Mouse (Mus musculus): ENCODE results near the gene Clstn2. TPM values are rescaled to one million over a fixed set of nuclear protein-coding genes. Genes with fewer than 3 reads are reported as not detected.

Clstn2 gene
- total and polyA plus RNA-seq, 3 experiments = not detected

DNA sequence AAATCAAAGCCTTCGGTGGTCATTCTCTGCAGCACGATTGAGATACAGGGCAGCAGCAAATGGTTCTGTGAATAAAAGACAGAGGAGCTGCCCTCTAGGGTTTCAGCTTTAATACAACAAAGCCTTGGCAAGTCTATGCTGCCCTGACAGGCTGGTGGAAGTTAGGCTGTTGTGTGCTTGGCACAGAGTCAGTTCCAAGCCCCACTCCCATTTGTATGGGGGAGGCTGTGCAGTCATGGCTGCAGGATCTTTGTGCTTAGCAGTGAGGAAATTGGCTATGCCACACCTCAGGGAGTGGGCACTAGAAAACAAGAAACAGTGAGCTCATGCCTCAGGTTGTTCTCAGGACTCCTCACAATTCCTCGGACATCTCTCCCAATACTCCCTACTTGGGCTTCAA, 384.6 kb downstream of the Clstn2 start:
- no peak for DNase-seq (ENCODE audit: extremely low read depth)
- no peaks in the 10 kb centered on the region for H3K27me3 ChIP-seq (replicated peaks)
- H3K36me3 ChIP-seq (replicated peaks in 1 of 2; ENCODE audit: control insufficient read depth in 1 of 2, insufficient read depth in 1 of 2, low read length in 1 of 2) = no peaks in the 10 kb centered on the region
- no peaks in the 10 kb centered on the region for H3K79me2 ChIP-seq (replicated peaks; ENCODE audit: control insufficient read depth, extremely low read depth, insufficient read depth, poor library complexity, severe bottlenecking)
- no peaks in the 10 kb centered on the region for H3K4me1 ChIP-seq (ENCODE audit: control insufficient read depth in 1 of 2, insufficient read depth in 2 of 2)
- in situ Hi-C loops (cut with MboI; ENCODE audit: low pct_ligation_motif_present, low pct_unique_long_range_greater_than_20kb, low sequenced_read_pairs) (no loop called here), dilution Hi-C loops (cut with MboI; ENCODE audit: extremely low pct_ligation_motif_present, extremely low pct_unique_long_range_greater_than_20kb, low sequenced_read_pairs) (no loop called here)
- H3K4me2 ChIP-seq (ENCODE audit: insufficient read depth, low read depth, poor library complexity, severe bottlenecking) = no peak overlapping the region
- H3K27ac ChIP-seq (ENCODE audit: insufficient read depth, low read depth) = no peak overlapping the region
- TF ChIP-seq GABPA (IDR thresholded peaks at IDR 0.05; ENCODE audit: insufficient replicate concordance, low read depth, low read length) = no peak
- no peak for TF ChIP-seq NELFE (IDR thresholded peaks at IDR 0.05; ENCODE audit: low read depth, low read length)
- no peak for TF ChIP-seq MYC (IDR thresholded peaks at IDR 0.05; ENCODE audit: low read depth, low read length)
- no peak for TF ChIP-seq CHD2 (IDR thresholded peaks at IDR 0.05; ENCODE audit: low read length)
- no peak for TF ChIP-seq BHLHE40 (IDR thresholded peaks at IDR 0.05; ENCODE audit: low read depth, low read length)
- no peak for TF ChIP-seq MXI1 (IDR thresholded peaks at IDR 0.05; ENCODE audit: low read depth, low read length)
- no peak for TF ChIP-seq SIN3A (IDR thresholded peaks at IDR 0.05; ENCODE audit: low read length)
- no peak for TF ChIP-seq MAX (IDR thresholded peaks at IDR 0.05; ENCODE audit: low read length)
- TF ChIP-seq POLR2A (IDR thresholded peaks at IDR 0.05; ENCODE audit: low read depth, low read length) = no peak
- no peak for TF ChIP-seq UBTF (IDR thresholded peaks at IDR 0.05; ENCODE audit: low read depth, low read length)
- no peak for TF ChIP-seq NRF1 (IDR thresholded peaks at IDR 0.05; ENCODE audit: low read depth, low read length)
- no peak for TF ChIP-seq ZKSCAN1 (IDR thresholded peaks at IDR 0.05; ENCODE audit: borderline replicate concordance, low read depth, low read length)
- TF ChIP-seq ZC3H11A (IDR thresholded peaks at IDR 0.05; ENCODE audit: low read depth, low read length) = no peak
- no peak for TF ChIP-seq CTCF (conservative IDR thresholded peaks at IDR 0.05 in 1 of 2, IDR thresholded peaks at IDR 0.05 in 1 of 2; ENCODE audit: low read depth in 2 of 2, low read length in 2 of 2)
- no peak for TF ChIP-seq HCFC1 (IDR thresholded peaks at IDR 0.05; ENCODE audit: low read depth, low read length)
- TF ChIP-seq ZMIZ1 (IDR thresholded peaks at IDR 0.05; ENCODE audit: low read depth, low read length) = no peak
- TF ChIP-seq ZNF384 (IDR thresholded peaks at IDR 0.05; ENCODE audit: low read depth, low read length) = no peak
- no peak for TF ChIP-seq SMC3 (IDR thresholded peaks at IDR 0.05; ENCODE audit: low read depth, low read length)
- no peak for TF ChIP-seq ELF1 (IDR thresholded peaks at IDR 0.05; ENCODE audit: low read depth, low read length)
- TF ChIP-seq EP300 (IDR thresholded peaks at IDR 0.05; ENCODE audit: low read length) = no peak
- no peak overlapping the region for H3K4me3 ChIP-seq (replicated peaks in 1 of 3; ENCODE audit: low read depth in 2 of 3, low read length in 2 of 3, poor library complexity in 1 of 3)
- no peak overlapping the region for H3K9ac ChIP-seq (ENCODE audit: insufficient read depth, low read depth)
- H3K9me3 ChIP-seq (replicated peaks; ENCODE audit: low read length) = peaks cover 85% of the 10 kb centered on the region

DNA sequence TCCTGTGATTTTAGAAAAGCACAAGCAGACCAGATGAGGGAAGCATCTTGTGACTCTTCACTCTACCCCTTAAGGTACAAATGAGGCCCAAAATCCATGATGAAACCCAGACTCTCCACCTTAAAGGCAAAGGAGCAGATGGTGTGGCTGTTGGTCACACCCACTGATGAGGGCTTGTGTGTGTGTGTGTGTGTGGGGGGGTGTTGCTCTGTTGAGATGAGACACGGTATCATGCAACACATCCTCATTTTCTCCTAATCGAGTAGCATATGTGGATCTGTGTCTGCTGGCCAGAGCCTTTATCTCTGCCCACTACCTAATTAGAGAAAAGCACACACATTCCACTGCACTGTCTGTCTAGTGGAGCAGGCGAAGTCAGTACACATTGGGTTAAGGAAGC, 387.2 kb downstream of the Clstn2 start:
- H3K9me3 ChIP-seq (replicated peaks; ENCODE audit: low read length) = peaks cover 86% of the 10 kb centered on the region
- no peaks in the 10 kb centered on the region for H3K27me3 ChIP-seq (replicated peaks)
- no peak for TF ChIP-seq IRF4 (IDR thresholded peaks at IDR 0.05; ENCODE audit: low read depth, low read length)
- TF ChIP-seq USF1 (IDR thresholded peaks at IDR 0.05; ENCODE audit: low read depth, low read length) = no peak
- no peak for TF ChIP-seq MAFK (IDR thresholded peaks at IDR 0.05; ENCODE audit: insufficient replicate concordance, low read length)
- TF ChIP-seq UBTF (IDR thresholded peaks at IDR 0.05; ENCODE audit: low read depth, low read length) = no peak
- TF ChIP-seq PAX5 (IDR thresholded peaks at IDR 0.05; ENCODE audit: low read length) = no peak
- TF ChIP-seq POLR2AphosphoS2 (IDR thresholded peaks at IDR 0.05; ENCODE audit: low read depth, low read length) = no peak
- no peak for TF ChIP-seq RAD21 (IDR thresholded peaks at IDR 0.05; ENCODE audit: low read depth, low read length)
- in situ Hi-C loops (cut with MboI; ENCODE audit: low pct_ligation_motif_present, low pct_unique_long_range_greater_than_20kb, low sequenced_read_pairs) = no loop called here
- no peak for DNase-seq (ENCODE audit: extremely low read depth)
- no peaks in the 10 kb centered on the region for H3K79me2 ChIP-seq (replicated peaks; ENCODE audit: control insufficient read depth, extremely low read depth, insufficient read depth, poor library complexity, severe bottlenecking)
- H3K36me3 ChIP-seq (replicated peaks in 1 of 2; ENCODE audit: control insufficient read depth in 1 of 2, insufficient read depth in 1 of 2, low read length in 1 of 2) = no peaks in the 10 kb centered on the region
- H3K9ac ChIP-seq (ENCODE audit: insufficient read depth, low read depth) = no peak overlapping the region
- H3K4me1 ChIP-seq (ENCODE audit: control insufficient read depth in 1 of 2, insufficient read depth in 2 of 2) = no peaks in the 10 kb centered on the region
- no peak overlapping the region for H3K4me2 ChIP-seq (ENCODE audit: insufficient read depth, low read depth, poor library complexity, severe bottlenecking)
- H3K27ac ChIP-seq (ENCODE audit: insufficient read depth, low read depth) = no peak overlapping the region
- dilution Hi-C loops (cut with MboI; ENCODE audit: extremely low pct_ligation_motif_present, extremely low pct_unique_long_range_greater_than_20kb, low sequenced_read_pairs) = no loop called here
- H3K4me3 ChIP-seq (replicated peaks in 1 of 3; ENCODE audit: low read depth in 2 of 3, low read length in 2 of 3, poor library complexity in 1 of 3) = no peak overlapping the region

All from CH12.LX (cell line).